Mouse (Mus musculus) liver, adult 2 months (tissue): ENCODE results near the gene Ptp4a2. TPM values are rescaled to one million over a fixed set of nuclear protein-coding genes. Genes with fewer than 3 reads are reported as not detected.
A peak's percentile ranks its signal among the peaks of the same experiment; 100 is the strongest.

Source experiments
- DNase-seq: peaks from one replicate; pipeline ENCODE4 v3.0.0-alpha.2; 2011; ENCODE audit warnings: low read depth, low spot score; ENCODE audit errors: extremely low read depth
- H3K27ac ChIP-seq: fragments of 200-500 bp; replicated peaks from 2 replicates; pipeline ENCODE4 v1.5.1; 2012; ENCODE audit warnings: low read depth, mild to moderate bottlenecking, control low read depth, inconsistent platforms, low read length; ENCODE audit not compliant: insufficient read depth
- H3K27me3 ChIP-seq: fragments of 200-500 bp; 2 replicates; pipeline ENCODE4 v1.6.1; 2012; ENCODE audit warnings: mild to moderate bottlenecking, moderate library complexity, low read length, inconsistent platforms; ENCODE audit not compliant: control insufficient read depth, insufficient read depth
- H3K36me3 ChIP-seq: fragments of 200-500 bp; 2 replicates; pipeline ENCODE4 v1.6.1; 2012; ENCODE audit warnings: low read length, inconsistent platforms; ENCODE audit not compliant: control insufficient read depth, insufficient read depth
- H3K4me1 ChIP-seq: fragments of 200-500 bp; 2 replicates; pipeline ENCODE4 v1.6.1; 2011; ENCODE audit warnings: low read length; ENCODE audit not compliant: control insufficient read depth, insufficient read depth
- H3K4me3 ChIP-seq: fragments of 200-500 bp; 2 replicates; pipeline ENCODE4 v1.5.1; 2011; ENCODE audit warnings: low read depth, mild to moderate bottlenecking, control low read depth, low read length, moderate library complexity; ENCODE audit not compliant: insufficient read depth
- H3K79me2 ChIP-seq: fragments of 200-500 bp; 2 replicates; pipeline ENCODE4 v1.6.1; 2012; ENCODE audit warnings: inconsistent platforms, mild to moderate bottlenecking, low read length, moderate library complexity; ENCODE audit not compliant: control insufficient read depth, insufficient read depth
- H3K9ac ChIP-seq: fragments of 200-500 bp; 2 replicates; pipeline ENCODE4 v1.6.1; 2012; ENCODE audit warnings: low read depth, mild to moderate bottlenecking, control low read depth, inconsistent platforms, low read length
- CTCF ChIP-seq: fragments of 200-500 bp; IDR thresholded peaks from 2 replicates; pipeline ENCODE4 v1.5.1; 2011; ENCODE audit warnings: low read depth, low read length, control low read depth
- POLR2A ChIP-seq: fragments of 200-500 bp; IDR thresholded peaks from 2 replicates; pipeline ENCODE4 v1.6.1; 2011; ENCODE audit warnings: low read length, control low read depth; ENCODE audit not compliant: insufficient read depth; ENCODE audit errors: extremely low read depth
- WGBS: fragments of 180-500 bp; shearing (Covaris S2); methylation state at CpG from one replicate; pipeline ENCODE4 v1.1.7; 2018; 5-methylcytosine and 5-hydroxymethylcytosine counted together
- polyA plus RNA-seq: library from polyadenylated mRNA; depleted of rRNA; stranded (reverse); fragments of >200 nt; gene quantifications from 2 replicates; pipeline ENCODE4 v1.2.3, GENCODE M21; 2012
- total RNA-seq: library from RNA; depleted of rRNA; stranded (reverse); fragments of >200 nt; gene quantifications from 2 replicates; pipeline ENCODE4 v1.2.3, GENCODE M21; 2014

Ptp4a2 gene
- total and polyA plus RNA-seq, 2 experiments, result 41.1 to 63.4 TPM

DNA sequence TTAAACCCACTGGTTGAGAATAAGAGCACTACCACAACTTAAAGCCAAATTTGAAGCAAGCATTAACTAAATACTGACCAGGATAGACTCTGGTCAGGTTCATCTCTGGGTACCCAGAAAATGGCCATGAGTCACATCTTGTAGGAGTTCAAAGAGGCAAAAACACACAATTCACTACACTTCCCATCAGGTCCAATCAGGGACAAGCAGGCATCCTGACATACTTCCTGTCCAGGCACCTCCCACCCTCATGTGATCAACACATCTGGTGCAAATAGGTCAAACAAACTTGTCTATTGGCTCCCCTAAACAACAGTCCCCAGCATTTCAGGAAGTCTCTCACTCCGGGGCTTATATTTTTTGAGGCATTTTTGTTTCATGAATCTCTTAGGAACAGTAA, 7.7 kb upstream of the Ptp4a2 start:
- H3K79me2 ChIP-seq, result no peaks in the 10 kb centered on the region
- H3K9ac ChIP-seq, result no peak overlapping the region
- H3K27me3 ChIP-seq, result no peaks in the 10 kb centered on the region
- TF ChIP-seq CTCF (no peak), POLR2A (no peak)
- WGBS, result 68% methylated on average over 1 of the region's 1 CpGs
- H3K4me3 ChIP-seq, result no peak overlapping the region
- DNase-seq, result no peak
- peaks cover 2% of the 10 kb centered on the region; the same call in 1 of the 2 replicates for H3K4me1 ChIP-seq
- H3K36me3 ChIP-seq, result no peaks in the 10 kb centered on the region
- H3K27ac ChIP-seq, result no peak overlapping the region

DNA sequence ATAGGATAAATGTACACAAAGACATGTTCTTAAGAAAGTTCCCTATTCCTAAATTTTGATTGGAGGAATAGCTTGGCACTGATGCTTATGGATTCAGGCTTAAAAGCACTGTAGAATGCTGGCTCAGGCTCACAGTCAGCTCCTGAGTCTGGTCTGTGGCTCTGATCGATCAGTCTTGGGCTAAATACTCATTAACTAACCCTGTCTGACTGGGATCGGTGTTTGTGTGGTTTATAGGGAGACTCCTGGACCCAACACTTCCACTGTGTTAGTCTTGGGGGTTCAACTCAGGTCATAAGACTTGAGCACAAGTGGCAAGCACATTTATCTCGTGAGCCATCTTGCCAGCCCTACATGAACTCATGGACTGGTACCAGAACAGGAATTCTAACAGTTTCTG, 6.0 kb upstream of the Ptp4a2 start:
- H3K4me1 ChIP-seq, result peaks cover 2% of the 10 kb centered on the region; the same call in 1 of the 2 replicates

DNA sequence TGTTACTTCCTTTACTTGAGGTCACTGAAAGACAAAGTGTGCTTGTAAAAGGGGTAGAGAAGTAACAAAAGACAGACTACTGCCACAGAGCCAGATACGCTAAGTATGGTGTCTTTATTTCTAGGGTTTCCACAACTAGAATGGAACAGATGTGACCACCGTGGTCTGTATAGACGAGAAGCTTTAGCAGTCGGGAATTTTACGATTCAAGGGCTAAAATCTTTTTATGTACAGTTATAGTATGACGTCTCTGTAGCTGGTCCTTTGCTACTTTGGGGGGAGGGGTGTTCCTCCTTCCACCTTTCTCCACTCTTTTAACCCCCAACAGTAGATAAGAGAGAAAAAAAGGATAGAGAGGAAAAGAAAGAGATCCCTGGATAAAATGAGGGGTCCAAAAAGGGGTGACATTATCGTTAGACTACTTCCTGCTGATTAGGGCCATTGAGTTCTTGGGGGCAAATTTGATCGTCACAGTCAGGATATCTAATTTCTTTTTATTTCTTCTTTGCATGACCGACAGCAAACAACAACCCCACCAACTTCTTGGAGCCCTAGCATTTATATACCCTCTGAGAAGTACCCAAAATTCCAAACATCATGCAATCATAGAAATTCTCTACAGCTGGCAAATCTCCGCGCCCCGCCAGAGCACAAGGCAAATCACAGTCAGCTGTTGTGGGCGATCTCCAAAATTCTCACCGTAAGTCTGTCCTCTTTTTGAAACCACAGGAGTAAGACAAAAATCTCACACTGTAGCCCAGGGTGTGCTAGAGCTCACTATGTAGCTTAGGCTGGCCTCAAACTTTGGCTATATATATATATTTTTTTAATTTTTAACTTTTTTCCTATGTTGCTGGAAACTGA, 818 bp downstream of the Ptp4a2 start:
- no peak for DNase-seq
- Histone ChIP-seq H3K9ac (no peak overlapping the region), H3K27ac (no peak overlapping the region), H3K4me3 (no peak overlapping the region), H3K79me2 (no peaks in the 10 kb centered on the region), H3K4me1 (peaks cover 2% of the 10 kb centered on the region; the same call in 1 of the 2 replicates), H3K27me3 (no peaks in the 10 kb centered on the region), H3K36me3 (no peaks in the 10 kb centered on the region)
- TF ChIP-seq POLR2A (no peak), CTCF (no peak)
- WGBS, result 78% methylated on average over 14 of the region's 14 CpGs

More for the DNA sequence above, 6.0 kb upstream of the Ptp4a2 start:
- Histone ChIP-seq H3K27ac (no peak overlapping the region), H3K79me2 (no peaks in the 10 kb centered on the region), H3K4me3 (no peak overlapping the region), H3K9ac (no peak overlapping the region), H3K27me3 (no peaks in the 10 kb centered on the region), H3K36me3 (no peaks in the 10 kb centered on the region)
- DNase-seq, result peak; percentile 93
- no peak for TF ChIP-seq CTCF
- TF ChIP-seq POLR2A, result no peak
- 17% methylated on average over 3 of the region's 3 CpGs for WGBS

DNA sequence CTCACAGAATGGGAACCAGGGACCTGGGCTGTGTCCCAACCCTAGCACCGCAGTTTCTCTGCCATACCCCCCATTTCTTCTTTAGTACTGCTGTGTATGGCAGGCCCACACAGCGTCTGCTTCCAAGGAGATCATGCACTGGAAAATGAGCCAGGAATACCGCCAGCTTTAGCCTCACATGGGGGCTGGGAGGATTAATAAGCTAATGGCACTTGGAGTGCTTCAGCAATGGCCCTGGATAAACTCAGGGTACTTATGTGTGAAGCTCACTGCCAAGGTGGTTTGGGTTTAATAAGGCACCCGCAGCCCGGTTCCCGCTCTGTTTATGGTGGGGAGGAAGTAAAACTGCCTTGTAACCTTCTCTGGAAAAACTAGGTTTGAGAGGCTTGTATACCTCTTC, 6.6 kb downstream of the Ptp4a2 start:
- TF ChIP-seq CTCF (no peak), POLR2A (no peak)
- Histone ChIP-seq H3K4me1 (peaks cover 9% of the 10 kb centered on the region), H3K9ac (no peak overlapping the region), H3K79me2 (peaks cover 10% of the 10 kb centered on the region), H3K27ac (peak overlapping the region; percentile 15; the same call in 1 of the 2 replicates), H3K36me3 (no peaks in the 10 kb centered on the region), H3K27me3 (no peaks in the 10 kb centered on the region), H3K4me3 (no peak overlapping the region)
- no peak for DNase-seq
- 80% methylated on average over 6 of the region's 6 CpGs for WGBS

DNA sequence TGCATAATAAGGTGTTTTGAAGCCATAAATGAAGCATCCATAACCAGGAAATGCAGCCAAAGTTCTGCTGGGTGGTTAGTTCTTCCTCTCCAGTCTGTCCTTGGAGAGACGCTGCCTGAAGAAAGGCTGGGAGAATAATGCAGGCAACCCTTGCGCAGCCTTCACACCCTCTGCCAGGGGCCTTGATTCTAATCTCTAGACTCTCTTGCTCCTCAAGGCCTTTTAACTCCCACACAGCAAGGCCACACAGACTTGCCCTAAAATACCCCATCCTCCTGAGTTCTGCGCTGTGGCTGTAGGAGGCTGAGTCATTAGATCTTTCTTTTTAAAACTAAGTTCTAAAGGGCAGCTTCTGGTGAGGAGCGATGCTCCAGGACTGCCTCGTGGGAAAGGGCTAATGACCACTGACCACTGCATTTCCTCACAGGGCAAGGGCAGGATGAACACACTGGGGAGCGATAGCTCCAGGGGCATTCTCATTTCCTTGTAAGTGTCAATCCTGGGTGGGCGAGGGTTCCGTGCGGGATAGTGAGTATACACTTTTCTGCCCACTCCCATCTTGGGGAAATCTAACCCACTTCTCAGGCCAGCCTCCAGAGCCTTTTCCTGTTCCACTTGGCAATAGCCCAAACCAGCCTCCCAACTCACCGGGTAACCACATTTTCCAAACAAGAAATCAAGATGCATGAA, 7.6 kb downstream of the Ptp4a2 start:
- Histone ChIP-seq H3K9ac (no peak overlapping the region), H3K4me3 (no peak overlapping the region), H3K36me3 (no peaks in the 10 kb centered on the region), H3K79me2 (peaks cover 13% of the 10 kb centered on the region), H3K27ac (0 out of 2 replicates have a peak overlapping the region, but pooled peaks have one; percentile 2), H3K27me3 (no peaks in the 10 kb centered on the region), H3K4me1 (peaks cover 15% of the 10 kb centered on the region)
- TF ChIP-seq POLR2A (no peak), CTCF (no peak)
- no peak for DNase-seq
- WGBS, result 57% methylated on average over 10 of the region's 10 CpGs
